Mouse (Mus musculus): ENCODE data around the gene 2210016L21Rik.

DNA sequence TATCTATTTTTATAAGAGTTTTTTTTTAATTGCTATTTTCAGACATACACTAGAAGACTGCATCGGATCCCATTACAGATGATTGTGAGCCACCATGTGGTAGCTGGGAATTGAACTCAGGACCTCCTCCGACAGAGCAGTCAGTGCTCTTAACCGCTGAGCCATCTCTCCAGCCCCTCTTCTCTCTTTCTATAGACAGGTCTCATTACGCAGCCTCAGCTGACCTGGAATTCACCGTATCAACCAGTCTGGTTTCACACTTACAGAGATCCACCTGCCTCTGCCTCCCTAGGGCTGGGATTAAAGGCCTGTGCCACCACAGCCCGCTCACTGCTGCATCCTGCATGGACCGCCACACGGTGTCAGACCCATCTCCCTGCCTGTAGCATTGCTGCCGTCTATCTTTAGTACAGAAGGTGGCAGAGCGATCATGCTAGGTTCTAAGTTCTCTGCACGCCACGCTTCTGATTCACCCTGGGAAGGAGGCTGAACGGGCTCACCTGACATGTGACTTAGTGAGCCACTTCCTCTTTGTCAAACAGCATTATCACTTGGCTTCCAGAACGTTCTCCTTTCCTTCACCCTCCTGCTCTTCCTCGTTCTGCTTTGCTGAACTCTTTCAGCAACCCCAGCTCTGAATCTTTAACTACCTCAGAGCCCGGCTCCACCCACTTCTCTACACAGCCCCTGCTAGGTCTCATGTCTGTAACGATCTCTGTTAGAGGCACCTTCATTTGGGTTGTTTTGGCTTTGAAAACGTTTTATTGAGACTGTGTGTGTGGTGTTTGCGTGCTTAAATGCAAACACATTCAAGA lies 20.2 kb upstream of the 2210016L21Rik start:
- no peak for TF ChIP-seq POLR2A (IDR thresholded peaks at IDR 0.05; ENCODE audit: insufficient read depth, low read depth, low read length)
- TF ChIP-seq CTCF (IDR thresholded peaks at IDR 0.05), result peak; percentile 47

Measured in heart, adult 2 months (tissue).